13 mouse cellular contexts compared by ENCODE assay signal in the genomic region with DNA sequence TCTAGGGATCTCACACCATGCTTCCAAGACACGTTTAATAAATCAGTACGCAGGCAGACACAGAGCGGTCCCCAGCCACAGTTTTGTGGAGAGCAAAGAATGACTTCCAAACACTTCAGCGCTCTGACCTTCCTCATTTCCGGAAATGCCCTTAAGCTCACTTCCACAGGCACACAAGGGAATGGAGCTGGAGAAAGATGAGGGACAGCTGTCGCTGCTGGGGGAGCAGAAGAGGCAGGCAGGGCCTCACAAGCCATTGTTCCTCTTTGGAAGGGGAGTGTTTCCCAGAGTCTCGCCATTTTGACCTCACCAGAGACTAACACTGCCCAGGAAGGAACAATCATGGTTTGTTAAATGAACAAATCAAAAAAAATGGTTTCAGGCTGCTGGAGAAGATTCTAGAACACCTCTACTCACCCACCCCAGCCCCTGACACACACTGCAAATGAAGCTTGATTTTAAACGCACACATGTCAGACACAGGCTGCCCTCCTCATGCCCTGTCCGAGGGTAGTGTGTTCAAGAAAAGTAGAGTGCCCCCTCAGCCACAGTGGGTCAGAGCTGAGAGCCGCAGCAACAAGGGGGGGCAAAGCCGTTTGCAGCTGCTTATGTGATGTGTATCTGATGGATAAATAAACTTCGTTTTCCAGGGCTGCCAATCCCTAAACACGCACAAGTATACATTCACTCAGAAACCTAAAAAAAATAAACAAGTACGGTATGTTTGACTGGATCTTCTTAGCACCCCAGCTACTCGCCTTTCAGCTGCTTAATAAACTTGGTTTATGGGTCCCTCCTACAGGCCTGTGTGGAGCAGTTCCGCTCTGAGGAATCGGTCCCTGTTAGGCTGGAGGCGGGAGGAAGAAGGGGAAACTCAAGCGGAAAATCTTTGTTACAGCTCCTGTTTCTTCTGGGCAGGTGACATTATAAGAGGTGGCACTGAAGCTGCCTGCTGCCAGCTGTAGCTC.
DNase-seq lines count a peak whose midpoint lies in the region; ATAC-seq and TF ChIP-seq lines count a peak whose summit lies in the region.
"Had no signal": no experiment of that assay in that cellular context is flagged by ENCODE, and none has a peak within 500 bp of the region (broad histone marks: within the 10 kb centered on the region; RNA-seq: fewer than 3 reads in every experiment).

No protein-coding gene starts in this region.

- no peak overlapping the region for H3K4me3 ChIP-seq in heart, embryonic 12.5 days
- no peak overlapping the region for H3K4me3 ChIP-seq in lung, embryonic 16.5 days (ENCODE audit: low read length)
- H3K4me3 ChIP-seq in lung, adult 2 months (replicated peaks; ENCODE audit: extremely low read depth, low read depth, low read length) = no peak overlapping the region
- H3K4me3 ChIP-seq in intestine, embryonic 14.5 days (ENCODE audit: low read depth, low read length) = no peak overlapping the region
- H3K4me3 ChIP-seq: liver, embryonic 13.5 days had no signal

- H3K9ac ChIP-seq in heart, embryonic 12.5 days = no peak overlapping the region
- 0 out of 2 replicates have a peak overlapping the region, but pooled peaks have one; percentile 13 for H3K9ac ChIP-seq in lung, embryonic 16.5 days (ENCODE audit: low read length)
- no peak overlapping the region for H3K9ac ChIP-seq in intestine, embryonic 14.5 days (ENCODE audit: low read length)
- H3K9ac ChIP-seq: liver, embryonic 13.5 days had no signal

- TF ChIP-seq CTCF in lung, adult 2 months (IDR thresholded peaks at IDR 0.05; ENCODE audit: insufficient read depth, low read length) = no peak

- DNase-seq in heart, adult 11 months = peak; percentile 92
- no peak for DNase-seq in lung, adult 2 months
- DNase-seq in intestine, embryonic 14.5 days (ENCODE audit: low spot score) = no peak
- DNase-seq in lung, postnatal 4 days = peak; percentile 44 to 73
- DNase-seq in layer of hippocampus, adult 11-12 months (ENCODE audit: low spot score) = no peak
- no peak for DNase-seq in yolk sac, embryonic 10.5 days (ENCODE audit: low spot score)
- DNase-seq: cerebellum, adult 11 months; liver, embryonic 13.5 days; spleen, adult 18-20 months; thymus, postnatal 36 days had no signal

- no peak for ATAC-seq in heart, embryonic 12.5 days (ENCODE audit: insufficient number of reproducible peaks, low FRiP score)
- ATAC-seq in lung, embryonic 16.5 days (ENCODE audit: low read depth) = peak; percentile 80
- ATAC-seq in intestine, embryonic 14.5 days (replicated peaks; ENCODE audit: low FRiP score, low TSS enrichment, low read depth) = 0 out of 2 replicates have a peak, but pooled peaks have one; percentile 41
- ATAC-seq: midbrain, embryonic 16.5 days had no signal

- no peak overlapping the region for H3K27ac ChIP-seq in heart, embryonic 12.5 days (ENCODE audit: poor library complexity, severe bottlenecking)
- H3K27ac ChIP-seq in lung, embryonic 16.5 days (ENCODE audit: low read length) = peak overlapping the region; percentile 87
- peak overlapping the region; percentile 67 for H3K27ac ChIP-seq in intestine, embryonic 14.5 days (ENCODE audit: low read depth)
- H3K27ac ChIP-seq: liver, embryonic 13.5 days had no signal

- TF ChIP-seq POLR2A in lung, adult 2 months (IDR thresholded peaks at IDR 0.05; ENCODE audit: borderline replicate concordance, extremely low read depth, low read depth, low read length) = no peak

- H3K36me3 ChIP-seq in heart, embryonic 12.5 days = no peaks in the 10 kb centered on the region
- no peaks in the 10 kb centered on the region for H3K36me3 ChIP-seq in lung, embryonic 16.5 days (ENCODE audit: control insufficient read depth, insufficient read depth, low read length)
- no peaks in the 10 kb centered on the region for H3K36me3 ChIP-seq in intestine, embryonic 14.5 days (ENCODE audit: control insufficient read depth, insufficient read depth, low read length)
- H3K36me3 ChIP-seq: liver, embryonic 13.5 days had no signal

- no peaks in the 10 kb centered on the region for H3K9me3 ChIP-seq in heart, embryonic 12.5 days (replicated peaks)
- no peaks in the 10 kb centered on the region for H3K9me3 ChIP-seq in lung, embryonic 16.5 days (ENCODE audit: control insufficient read depth, low read length)
- no peaks in the 10 kb centered on the region for H3K9me3 ChIP-seq in intestine, embryonic 14.5 days (ENCODE audit: control insufficient read depth, low read length)
- H3K9me3 ChIP-seq: liver, embryonic 13.5 days had no signal

- H3K27me3 ChIP-seq in heart, embryonic 12.5 days (replicated peaks) = peaks cover 8% of the 10 kb centered on the region
- H3K27me3 ChIP-seq in lung, embryonic 16.5 days (ENCODE audit: control insufficient read depth, insufficient read depth, low read depth, low read length) = no peaks in the 10 kb centered on the region
- no peaks in the 10 kb centered on the region for H3K27me3 ChIP-seq in intestine, embryonic 14.5 days (replicated peaks; ENCODE audit: control insufficient read depth, insufficient read depth, low read length)
- H3K27me3 ChIP-seq: liver, embryonic 13.5 days had no signal

- no peaks in the 10 kb centered on the region for H3K4me1 ChIP-seq in heart, embryonic 12.5 days (replicated peaks)
- peaks cover 12% of the 10 kb centered on the region for H3K4me1 ChIP-seq in lung, embryonic 16.5 days (replicated peaks; ENCODE audit: control insufficient read depth, insufficient read depth, low read length)
- no peaks in the 10 kb centered on the region for H3K4me1 ChIP-seq in lung, adult 2 months (ENCODE audit: control insufficient read depth, insufficient read depth, low read length)
- H3K4me1 ChIP-seq in intestine, embryonic 14.5 days (replicated peaks; ENCODE audit: control insufficient read depth, insufficient read depth, low read length) = peaks cover 16% of the 10 kb centered on the region
- H3K4me1 ChIP-seq: liver, embryonic 13.5 days had no signal

- WGBS in heart, embryonic 12.5 days = 62% methylated on average over 19 of the region's 19 CpGs
- 29% methylated on average over 19 of the region's 19 CpGs for WGBS in lung, embryonic 16.5 days
- WGBS in lung, adult 2 months = 51% methylated on average over 19 of the region's 19 CpGs
- 35% methylated on average over 19 of the region's 19 CpGs for WGBS in intestine, embryonic 14.5 days

- no peak overlapping the region for H3K4me2 ChIP-seq in heart, embryonic 12.5 days
- no peak overlapping the region for H3K4me2 ChIP-seq in lung, embryonic 16.5 days (ENCODE audit: low read depth, low read length)
- no peak overlapping the region for H3K4me2 ChIP-seq in intestine, embryonic 14.5 days (ENCODE audit: low read length)
- H3K4me2 ChIP-seq: liver, embryonic 13.5 days had no signal

Comparison
In these comparisons a context has a peak if more than half of its experiments do, and no peak if none do; other contexts are left out.
1. DNase-seq: peak in heart, adult 11 months (single experiment) and lung, postnatal 4 days (2 of 2); none in lung, adult 2 months (single experiment), intestine, embryonic 14.5 days (single experiment), layer of hippocampus, adult 11-12 months (single experiment) and yolk sac, embryonic 10.5 days (single experiment).